Mouse (Mus musculus) spleen, embryonic (tissue): ENCODE measurements around the gene Slc25a17.

ENCODE experiments used
- CTCF ChIA-PET: fragments of 350-600 bp; sonication (Branson Sonifier 250); formaldehyde crosslinking; loops from one replicate; lab custom pipeline; 2022; lab: Charles Lee

The Slc25a17 gene

GRCm38 (mm10) chr15:81360345-81361021 is at the start of gene Slc25a17:
Gene Slc25a17 (minus strand): TSS chr15:81360812.
- CTCF ChIA-PET, result no interaction called here

GRCm38 (mm10) chr15:81408199-81408598 is 47.6 kb upstream of the Slc25a17 start, which contains the start of gene Dnajb7:
Gene Dnajb7 (minus strand): TSS chr15:81408299.
- CTCF ChIA-PET, result no interaction called here

DNA sequence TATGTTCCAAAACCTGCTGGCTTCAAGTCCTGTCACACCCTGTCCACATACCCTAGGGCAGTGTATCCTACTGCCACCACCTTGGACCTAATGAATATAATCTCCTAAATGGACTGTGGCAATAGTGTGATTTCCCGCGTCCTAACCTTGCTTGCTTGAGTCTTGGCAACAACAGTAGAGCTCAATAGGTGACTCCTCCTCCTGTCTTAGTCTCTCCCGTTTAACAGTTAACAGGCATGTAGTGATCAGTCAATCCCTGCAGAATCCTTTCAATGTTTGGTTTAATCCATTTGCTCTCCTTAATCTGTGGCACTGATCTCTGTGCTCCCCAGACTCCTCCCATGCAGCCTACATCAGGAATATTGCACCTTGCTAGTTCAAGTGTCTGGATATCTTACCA is 44.4 kb upstream of the Slc25a17 start:
- CTCF ChIA-PET, result no interaction called here

DNA sequence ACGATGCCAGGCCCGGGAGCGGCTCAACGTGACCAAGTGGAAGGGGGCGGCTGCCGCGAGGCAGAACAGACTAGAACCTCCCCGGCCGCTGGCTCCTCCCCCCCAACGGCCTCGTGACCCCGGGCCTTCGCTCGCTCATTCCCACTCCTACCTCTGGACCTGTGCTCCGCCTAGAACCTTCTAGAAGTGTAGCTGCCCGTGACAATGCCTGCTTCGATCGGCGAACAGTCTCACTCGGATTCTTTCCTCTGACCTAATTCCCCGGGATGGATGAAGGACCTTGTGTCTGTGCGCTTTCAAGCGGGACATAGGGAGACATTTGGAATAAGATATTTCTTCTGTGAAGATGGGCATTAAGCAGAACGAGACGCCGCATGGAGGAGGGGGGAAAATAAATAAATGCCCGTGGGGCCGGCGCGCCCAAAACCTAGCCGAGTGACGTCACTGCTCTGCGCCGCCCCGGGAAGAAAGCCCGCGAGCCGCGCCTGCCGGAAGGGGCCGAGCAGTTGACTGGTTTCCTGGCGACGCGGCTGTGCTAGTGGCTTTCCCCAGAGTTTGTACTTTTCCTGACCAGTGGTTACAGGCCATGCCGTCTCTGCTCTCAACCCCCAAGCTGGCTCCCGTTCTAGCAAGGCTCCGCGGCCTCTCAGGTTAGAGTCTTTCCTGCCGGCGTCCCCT is 39.2 kb upstream of the Slc25a17 start, which contains the start of the genes St13 and Xpnpep3:
St13 (minus strand) TSS at position 440 of the 678 bp plus-strand sequence.
Xpnpep3 (plus strand) TSS at position 501 of the 678 bp plus-strand sequence.
- CTCF ChIA-PET, result interaction anchor here (0.5 to 0.6 kb wide), 3 partner anchors 22 to 1305 kb away, joined by 3 to 6 read pairs (median 4); no protein-coding TSS in a partner anchor

- CTCF ChIA-PET, result interaction anchor here (0.6 kb wide), 1 partner anchor 1305 kb away, joined by 4 read pairs; no protein-coding TSS in a partner anchor
These were observed 38.7 kb upstream of the Slc25a17 start for GRCm38 (mm10) chr15:81399297-81399637.

DNA sequence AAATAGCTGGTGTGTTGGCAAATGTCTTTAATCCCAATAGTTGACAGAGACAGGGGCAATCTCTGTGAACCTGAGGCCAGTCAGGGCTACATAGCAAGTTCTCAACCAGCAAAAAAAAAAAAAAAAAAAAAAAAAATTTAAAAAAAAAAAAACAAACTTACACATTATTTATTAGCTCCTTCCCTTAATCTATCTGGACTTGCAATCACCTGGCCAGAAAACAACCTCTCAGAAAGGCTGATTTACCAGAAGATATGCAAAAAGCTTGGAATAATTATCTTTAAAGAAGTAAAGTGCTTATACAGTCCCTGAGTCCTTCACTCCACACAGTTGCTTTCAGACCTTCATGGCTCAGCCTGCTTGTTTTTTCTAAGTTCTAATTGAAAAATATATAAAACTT is 37.6 kb upstream of the Slc25a17 start:
- CTCF ChIA-PET, result interaction anchor here (0.5 to 0.7 kb wide), 4 partner anchors 343 to 1596 kb away, joined by 3 to 7 read pairs (median 5); no protein-coding TSS in a partner anchor

- CTCF ChIA-PET, result interaction anchor here (0.6 to 1.0 kb wide), 2 partner anchors 22 to 686 kb away, joined by 3 read pairs; no protein-coding TSS in a partner anchor
These were observed 33.8 kb upstream of the Slc25a17 start for GRCm38 (mm10) chr15:81394211-81394915.

DNA sequence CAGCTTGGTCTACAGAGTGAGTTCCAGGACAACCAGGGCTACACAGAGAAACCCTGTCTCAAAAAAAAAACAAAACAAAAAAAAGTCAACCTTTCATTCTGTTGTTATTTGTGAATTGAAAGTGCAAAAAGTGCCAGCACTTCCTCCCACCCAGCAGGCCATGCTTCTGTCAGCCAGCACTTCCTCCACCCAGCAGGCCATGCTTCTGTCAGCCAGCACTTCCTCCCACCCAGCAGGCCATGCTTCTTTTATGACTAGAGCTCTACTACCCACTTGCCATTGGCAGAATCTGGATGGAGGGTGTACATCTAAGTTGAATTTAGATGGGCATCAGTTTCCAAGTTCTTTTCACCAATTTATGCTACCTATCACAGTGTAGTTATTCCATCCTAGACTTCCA is 32.4 kb upstream of the Slc25a17 start:
- CTCF ChIA-PET, result no interaction called here

DNA sequence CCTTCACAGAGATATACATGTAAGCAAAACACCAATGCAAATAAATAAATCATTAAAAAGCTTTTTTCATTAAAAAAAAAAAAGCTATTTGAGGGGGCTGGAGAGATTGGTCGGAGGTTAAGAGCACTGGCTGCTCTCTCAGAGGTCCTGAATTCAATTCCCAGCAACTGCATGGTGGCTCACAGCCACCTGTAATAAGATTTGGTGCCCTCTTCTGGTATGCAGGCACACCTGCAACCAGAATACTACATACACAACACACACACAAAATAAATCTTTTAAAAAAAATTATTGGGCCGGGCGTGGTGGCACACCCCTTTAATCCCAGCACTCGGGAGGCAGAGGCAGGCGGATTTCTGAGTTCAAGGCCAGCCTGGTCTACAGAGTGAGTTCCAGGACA is 25.7 kb upstream of the Slc25a17 start:
- CTCF ChIA-PET, result no interaction called here

DNA sequence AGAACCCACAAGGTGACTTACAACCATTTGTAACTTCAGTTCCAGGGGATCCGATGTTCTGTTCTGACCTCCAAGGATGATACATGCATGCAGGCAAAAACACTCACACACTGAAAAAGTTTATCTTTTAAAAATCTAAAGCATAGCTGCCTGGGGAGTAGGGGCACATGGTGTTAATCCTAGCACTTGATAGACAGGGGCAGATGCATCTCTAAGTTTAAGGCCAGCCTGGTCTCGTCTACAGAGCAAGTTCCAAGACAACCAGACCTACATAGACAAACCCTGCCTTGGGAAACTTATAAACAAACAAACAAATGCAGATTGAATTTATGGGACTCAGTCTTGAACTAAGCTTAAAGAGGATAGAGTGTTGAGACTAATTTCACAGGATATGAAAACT is 18.2 kb upstream of the Slc25a17 start:
- CTCF ChIA-PET, result interaction anchor here (0.9 kb wide), 1 partner anchor 18 kb away, joined by 3 read pairs; no protein-coding TSS in a partner anchor

GRCm38 (mm10) chr15:81374621-81375020 is 14.0 kb upstream of the Slc25a17 start:
- CTCF ChIA-PET, result no interaction called here

- CTCF ChIA-PET, result interaction anchor here (0.5 to 0.7 kb wide), 2 partner anchors 572 to 953 kb away, joined by 3 to 4 read pairs; no protein-coding TSS in a partner anchor
These were observed 9.7 kb upstream of the Slc25a17 start for GRCm38 (mm10) chr15:81370356-81370755.

- CTCF ChIA-PET, result no interaction called here
These were observed 8.0 kb upstream of the Slc25a17 start for GRCm38 (mm10) chr15:81368601-81369000.

DNA sequence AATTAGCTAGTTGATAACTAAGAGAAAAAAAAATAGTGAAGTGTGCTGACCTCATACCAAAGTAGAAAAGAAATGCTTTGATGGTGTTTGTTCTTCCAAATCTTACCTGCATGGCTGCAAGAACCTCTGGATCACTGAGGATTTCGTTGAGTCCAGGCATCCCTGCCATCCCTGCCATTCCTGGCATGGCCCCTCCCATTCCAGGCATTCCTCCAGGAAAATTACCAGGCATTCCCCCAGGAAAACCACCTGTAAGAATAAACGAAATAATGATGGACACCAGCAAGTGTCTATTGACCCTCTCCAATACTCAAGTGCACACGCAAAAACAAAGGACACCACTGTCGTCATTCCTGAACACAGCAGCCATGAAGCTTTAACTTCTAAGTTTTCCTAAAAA is 5.6 kb upstream of the Slc25a17 start:
- CTCF ChIA-PET, result no interaction called here

- CTCF ChIA-PET, result no interaction called here
These were observed 4.6 kb upstream of the Slc25a17 start for GRCm38 (mm10) chr15:81365246-81365645.

DNA sequence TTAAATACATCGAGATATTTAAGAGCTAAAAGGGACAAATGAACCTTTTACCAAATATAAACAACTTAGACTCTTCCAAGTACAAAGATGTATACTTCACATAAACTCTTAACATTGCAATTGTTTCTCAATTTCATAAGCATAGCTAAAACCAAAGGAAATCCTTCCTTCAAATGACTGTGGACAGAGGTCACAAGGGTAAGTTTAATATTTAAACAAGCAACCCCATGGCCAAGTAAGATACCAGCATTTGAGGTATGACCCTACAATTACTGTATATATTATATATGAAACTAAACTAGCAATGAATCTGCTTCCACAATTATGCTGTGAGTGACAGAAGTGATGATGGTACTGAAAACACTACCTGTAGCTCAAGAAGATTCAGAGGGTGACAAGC is 3.7 kb upstream of the Slc25a17 start:
- CTCF ChIA-PET, result no interaction called here

DNA sequence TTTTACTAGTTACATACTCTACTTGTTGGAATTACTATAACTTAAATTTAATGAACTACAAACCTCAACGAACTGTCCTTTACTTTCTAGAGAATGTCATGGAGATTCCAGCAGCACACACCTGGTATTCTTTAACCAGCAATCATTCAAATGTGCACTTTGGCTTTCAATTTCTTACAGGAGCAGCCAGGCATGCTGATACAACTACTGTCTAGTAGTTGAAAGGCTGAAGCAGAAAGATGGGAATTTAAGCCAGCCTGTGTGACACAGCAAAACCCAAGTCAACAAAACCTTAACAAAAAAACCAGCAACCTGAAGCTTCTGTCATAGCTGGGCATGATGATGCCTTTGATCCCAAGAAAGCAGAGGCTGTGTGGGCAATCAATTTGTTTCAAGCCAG is 1.9 kb upstream of the Slc25a17 start:
- CTCF ChIA-PET, result no interaction called here

DNA sequence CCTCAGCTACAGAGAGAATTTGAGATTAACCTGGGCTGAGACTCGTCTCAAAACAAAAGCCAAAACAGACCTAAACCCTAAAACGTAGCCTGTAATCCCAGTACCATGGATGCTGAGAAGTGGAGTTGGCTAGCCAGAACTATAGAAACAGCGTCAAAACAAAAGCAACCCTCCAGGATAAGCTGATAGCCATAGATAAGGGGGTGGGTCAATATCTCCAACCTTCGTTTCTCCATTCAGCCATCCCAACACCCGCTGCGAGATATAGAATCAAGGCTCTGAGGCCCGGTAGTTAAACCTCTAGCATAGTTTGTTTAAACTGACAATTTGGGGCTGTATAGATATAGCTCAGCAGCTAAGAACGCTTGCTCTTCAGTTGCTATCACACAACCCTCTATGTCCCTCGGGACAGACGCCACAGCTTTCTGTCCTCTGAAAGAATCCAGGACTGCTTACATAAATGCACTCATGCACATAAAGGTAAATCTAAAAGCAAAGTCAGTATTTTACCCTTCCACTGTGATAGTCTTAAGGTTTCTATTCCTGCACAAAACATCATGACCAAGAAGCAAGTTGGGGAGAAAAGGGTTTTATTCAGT is 904 bp upstream of the Slc25a17 start:
- CTCF ChIA-PET, result no interaction called here

GRCm38 (mm10) chr15:81361022-81361404 is 401 bp upstream of the Slc25a17 start:
- CTCF ChIA-PET, result no interaction called here

DNA sequence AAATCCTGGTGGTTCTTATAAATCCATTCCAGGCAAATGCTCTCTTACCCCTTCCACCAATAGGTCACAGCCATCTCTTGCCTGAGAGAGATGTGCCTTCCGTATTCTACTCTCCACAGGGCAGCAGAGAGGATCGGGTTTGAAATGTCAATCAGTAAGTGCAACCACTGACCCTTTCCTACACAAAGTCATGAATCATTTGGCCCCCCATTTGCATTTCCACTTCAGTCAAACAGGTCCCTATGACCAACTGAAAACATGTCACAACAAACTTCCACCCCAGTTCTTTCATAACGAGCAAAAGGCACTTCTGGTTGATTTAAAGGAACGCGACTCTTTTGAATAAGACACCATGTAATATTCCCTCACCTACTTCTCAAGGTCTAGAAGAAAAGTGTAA is 1.2 kb downstream of the Slc25a17 start:
- CTCF ChIA-PET, result interaction anchor here (0.6 kb wide), 1 partner anchor 87 kb away, joined by 3 read pairs; no protein-coding TSS in a partner anchor

DNA sequence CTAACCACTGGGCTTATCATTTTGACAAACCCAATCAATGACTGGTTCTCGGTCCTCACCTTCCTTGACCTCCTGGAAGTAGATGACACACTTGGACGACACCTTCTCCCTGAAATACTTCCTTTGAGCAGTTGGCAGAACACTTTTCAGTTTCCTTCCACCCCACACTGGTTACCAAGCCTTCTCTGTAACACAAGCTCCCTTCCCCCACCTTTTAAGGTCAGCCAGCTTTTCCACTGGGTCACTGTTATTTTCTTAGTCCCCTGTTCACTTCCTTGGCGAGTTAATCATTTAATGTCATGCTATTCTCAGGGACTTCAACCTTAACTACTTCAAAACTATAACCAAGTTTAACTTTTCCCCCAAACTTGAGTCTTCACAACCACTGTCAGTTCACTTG is 1.7 kb downstream of the Slc25a17 start:
- CTCF ChIA-PET, result interaction anchor here (0.6 kb wide), 1 partner anchor 87 kb away, joined by 3 read pairs; no protein-coding TSS in a partner anchor
